Mouse (Mus musculus) erythroblast, embryonic 14.5 days (primary cell): Measurements from ENCODE around the gene Nfatc3.

Experiments
- GATA1 ChIP-seq: IDR thresholded peaks from 2 replicates; pipeline ENCODE4 v1.6.1; 2012; ENCODE audit warnings: low read length, inconsistent platforms, mixed read lengths
- TAL1 ChIP-seq: IDR thresholded peaks from 3 replicates; pipeline ENCODE4 v1.6.1; 2012; ENCODE audit warnings: low read length, inconsistent platforms, mixed read lengths

GRCm38 (mm10) chr8:106137906-106138477 is 79.4 kb downstream of the Nfatc3 start:
- no peak for TF ChIP-seq GATA1
- TF ChIP-seq TAL1: no peak
